Mouse (Mus musculus) layer of hippocampus, postnatal 36 days (tissue): ENCODE measurements around the gene Cep83. TPM values are rescaled to one million over a fixed set of nuclear protein-coding genes. Genes with fewer than 3 reads are reported as not detected.

ENCODE experiments used
- DNase-seq, 2 experiments: peaks; one replicate each; pipeline ENCODE4 v3.0.0; 2022
- total RNA-seq, 2 experiments: library from RNA; stranded (reverse); gene quantifications; 2 replicates each; pipeline ENCODE4 v1.2.3; 2021

Cep83 gene
- total RNA-seq, 2 experiments from 2014 or later = 32.5 to 33.1 TPM

- no peak for DNase-seq
Measured at GRCm38 (mm10) chr10:94827890-94828733, 139.7 kb downstream of the Cep83 start.

GRCm38 (mm10) chr10:94828734-94829230 is 140.3 kb downstream of the Cep83 start:
- no peak for DNase-seq

GRCm38 (mm10) chr10:94829407-94829806 is 141.0 kb downstream of the Cep83 start:
- DNase-seq = peak; percentile 85 to 86

- DNase-seq = no peak
Measured at GRCm38 (mm10) chr10:94835874-94836273, 147.4 kb downstream of the Cep83 start.
